Comparison of ENCODE assay signal across 8 mouse cellular contexts in the genomic region with DNA sequence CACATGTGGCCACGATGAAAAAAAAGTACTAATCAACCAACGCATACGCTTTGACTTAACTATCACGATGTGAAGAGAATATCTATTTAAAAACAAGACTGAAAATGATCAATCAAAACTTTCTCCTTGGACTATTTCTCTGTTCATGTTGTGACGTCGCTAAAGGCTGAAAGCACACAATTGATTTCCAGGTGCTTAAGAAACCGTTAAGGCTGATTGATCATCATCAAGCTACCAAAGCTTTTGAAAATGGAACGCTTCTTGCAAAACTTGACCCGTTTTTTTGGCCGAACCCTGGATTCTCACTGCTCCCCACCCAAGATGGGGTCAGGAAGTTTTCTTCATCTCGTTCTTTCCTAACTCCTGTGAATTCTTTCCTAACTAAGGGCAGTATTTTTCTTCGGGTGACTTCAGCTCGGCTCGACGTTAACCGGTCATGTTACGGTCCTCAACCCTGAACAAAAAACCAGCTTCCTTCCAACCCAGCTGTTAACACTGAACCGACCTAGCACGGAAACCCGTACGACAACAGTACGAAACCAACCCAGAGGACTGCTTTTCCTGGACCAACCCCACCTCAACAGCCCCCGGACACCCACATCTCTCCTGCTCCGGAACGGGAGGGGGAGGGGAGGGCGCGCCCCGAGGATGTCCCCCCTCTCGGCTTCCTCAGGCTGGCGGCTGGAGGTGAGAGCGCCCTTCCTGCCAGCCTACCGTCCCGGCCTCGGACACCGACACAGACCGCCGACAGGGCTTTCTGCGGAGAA. TPM values are rescaled to one million over a fixed set of nuclear protein-coding genes. Genes with fewer than 3 reads are reported as not detected.
DNase-seq lines count a peak whose midpoint lies in the region; ATAC-seq and TF ChIP-seq lines count a peak whose summit lies in the region.

No protein-coding gene starts in this region.

- H3K27me3 ChIP-seq in heart, embryonic 10.5 days (ENCODE audit: insufficient read depth, poor library complexity, severe bottlenecking), result no peaks in the 10 kb centered on the region
- H3K27me3 ChIP-seq in ES-Bruce4 (ENCODE audit: control insufficient read depth, insufficient read depth, low read length, poor library complexity, severe bottlenecking), result no peaks in the 10 kb centered on the region
- H3K27me3 ChIP-seq in embryonic facial prominence, embryonic 14.5 days (replicated peaks; ENCODE audit: control insufficient read depth, insufficient read depth, low read length), result no peaks in the 10 kb centered on the region
- H3K27me3 ChIP-seq in midbrain, embryonic 12.5 days, result no peaks in the 10 kb centered on the region

- H3K27ac ChIP-seq in heart, embryonic 10.5 days, result peak overlapping the region; percentile 98
- H3K27ac ChIP-seq in ES-Bruce4 (ENCODE audit: insufficient read depth, low read length), result no peak overlapping the region
- H3K27ac ChIP-seq in embryonic facial prominence, embryonic 14.5 days (replicated peaks; ENCODE audit: low read depth, low read length), result peak overlapping the region; percentile 92
- H3K27ac ChIP-seq in midbrain, embryonic 12.5 days (replicated peaks), result peak overlapping the region; percentile 90

- peak overlapping the region; percentile 81 for H3K4me2 ChIP-seq in embryonic facial prominence, embryonic 14.5 days (ENCODE audit: low read depth, low read length)
- H3K4me2 ChIP-seq in midbrain, embryonic 12.5 days (replicated peaks), result peak overlapping the region; percentile 56

- 2% methylated on average over 38 of the region's 38 CpGs for WGBS in heart, embryonic 10.5 days
- WGBS in embryonic facial prominence, embryonic 14.5 days, result under 1% methylated on average over 35 of the region's 38 CpGs
- 1% methylated on average over 29 of the region's 38 CpGs for WGBS in midbrain, embryonic 12.5 days

- H3K4me1 ChIP-seq in heart, embryonic 10.5 days, result peaks cover 6% of the 10 kb centered on the region
- H3K4me1 ChIP-seq in ES-Bruce4 (ENCODE audit: control insufficient read depth, insufficient read depth, low read length), result no peaks in the 10 kb centered on the region
- H3K4me1 ChIP-seq in embryonic facial prominence, embryonic 14.5 days (ENCODE audit: control insufficient read depth, insufficient read depth, low read length), result peaks cover 17% of the 10 kb centered on the region; the same call in 1 of the 2 replicates
- peaks cover 21% of the 10 kb centered on the region for H3K4me1 ChIP-seq in midbrain, embryonic 12.5 days

- H3K4me3 ChIP-seq in heart, embryonic 10.5 days, result peak overlapping the region; percentile 83
- peak overlapping the region; percentile 85 for H3K4me3 ChIP-seq in ES-Bruce4 (ENCODE audit: low read depth, low read length)
- H3K4me3 ChIP-seq in embryonic facial prominence, embryonic 14.5 days (ENCODE audit: low read depth, low read length), result peak overlapping the region; percentile 94
- peak overlapping the region; percentile 89 for H3K4me3 ChIP-seq in midbrain, embryonic 12.5 days

- TF ChIP-seq EP300 in ES-Bruce4 (IDR thresholded peaks at IDR 0.05; ENCODE audit: insufficient read depth, low read depth, low read length), result no peak

- TF ChIP-seq POLR2A in ES-Bruce4 (IDR thresholded peaks at IDR 0.05; ENCODE audit: insufficient read depth, low read length), result no peak

- no peak for TF ChIP-seq CTCF in ES-Bruce4 (IDR thresholded peaks at IDR 0.05; ENCODE audit: low read depth, low read length)

- no peak; the same call in 1 of the 2 replicates for ATAC-seq in embryonic facial prominence, embryonic 14.5 days (ENCODE audit: low read depth)
- no peak for ATAC-seq in midbrain, embryonic 12.5 days (ENCODE audit: low FRiP score, low read depth)

- peak overlapping the region; percentile 78 for H3K9ac ChIP-seq in ES-Bruce4 (ENCODE audit: low read depth, poor library complexity, severe bottlenecking)
- H3K9ac ChIP-seq in embryonic facial prominence, embryonic 14.5 days (ENCODE audit: low read depth, low read length), result peak overlapping the region; percentile 91
- H3K9ac ChIP-seq in midbrain, embryonic 12.5 days (replicated peaks), result peak overlapping the region; percentile 94

- intact Hi-C loops in heart, postnatal 14 days (cut with DNase I), result loop anchor here (1.0 to 5.0 kb wide), 4 partner anchors 24 to 372 kb away; no protein-coding TSS in a partner anchor

- peaks cover 5% of the 10 kb centered on the region; the same call in 1 of the 2 replicates for H3K9me3 ChIP-seq in heart, embryonic 10.5 days
- peaks cover 4% of the 10 kb centered on the region; the same call in 1 of the 2 replicates for H3K9me3 ChIP-seq in ES-Bruce4 (replicated peaks; ENCODE audit: control insufficient read depth, insufficient read depth, low read length, poor library complexity, severe bottlenecking)
- H3K9me3 ChIP-seq in embryonic facial prominence, embryonic 14.5 days (ENCODE audit: control insufficient read depth, low read length), result peaks cover 19% of the 10 kb centered on the region
- H3K9me3 ChIP-seq in midbrain, embryonic 12.5 days, result peaks cover 6% of the 10 kb centered on the region

- H3K36me3 ChIP-seq in heart, embryonic 10.5 days, result peaks cover 10% of the 10 kb centered on the region
- H3K36me3 ChIP-seq in ES-Bruce4 (ENCODE audit: control insufficient read depth, insufficient read depth, low read length, poor library complexity, severe bottlenecking), result no peaks in the 10 kb centered on the region
- peaks cover 4% of the 10 kb centered on the region; the same call in 1 of the 2 replicates for H3K36me3 ChIP-seq in embryonic facial prominence, embryonic 14.5 days (ENCODE audit: control insufficient read depth, insufficient read depth, low read length)
- H3K36me3 ChIP-seq in midbrain, embryonic 12.5 days, result no peaks in the 10 kb centered on the region

- no peak for DNase-seq in heart, embryonic 10.5 days (ENCODE audit: low spot score)
- DNase-seq in heart, postnatal 14 days, result no peak
- peak; percentile 46 for DNase-seq in embryonic facial prominence, embryonic 14.5 days (ENCODE audit: low spot score)
- peak; percentile 79 for DNase-seq in induced T-regulatory cell, adult 2 months (ENCODE audit: low read depth)
- no peak for DNase-seq in urinary bladder, adult 2 months (ENCODE audit: low spot score)
- no peak for DNase-seq in ovary, postnatal 14 days (ENCODE audit: low spot score)

RNA-seq across cellular contexts. Expression of a gene that starts 0.8 kb away (rescaled TPM):
- 50.3 and 61.2 TPM in 2 replicates for polyA plus RNA-seq in heart, embryonic 10.5 days (2016; fragmentation: Nextera tagmentation; extraction: Ambion mirVana)
- total RNA-seq in heart, postnatal 14 days (2021), result 10 to 100 TPM; 49.8 to 56.2 TPM
- polyA plus RNA-seq in ES-Bruce4 (2011; ENCODE audit: insufficient read depth, insufficient read length, low read depth, missing spikeins), result 54.9 and 60.1 TPM in 2 replicates
- polyA plus RNA-seq in embryonic facial prominence, embryonic 14.5 days (2014; fragmentation: Nextera tagmentation; extraction: Ambion mirVana), result 70.1 and 78.7 TPM in 2 replicates
- polyA plus RNA-seq in midbrain, embryonic 12.5 days (2016; fragmentation: Nextera tagmentation; extraction: Ambion mirVana), result 63.3 and 66.2 TPM in 2 replicates
- 39.9 and 46.6 TPM in 2 replicates for polyA plus RNA-seq in urinary bladder, adult 2 months (2012; rRNA removed)

RNA-seq across cellular contexts. Expression of a gene that starts 25.8 kb away (rescaled TPM):
- polyA plus RNA-seq in heart, embryonic 10.5 days (2016; fragmentation: Nextera tagmentation; extraction: Ambion mirVana), result 9.0 and 11.0 TPM in 2 replicates
- total RNA-seq in heart, postnatal 14 days (2021), result 1 to 10 TPM; 3.6 to 5.6 TPM
- 1.9 and 5.2 TPM in 2 replicates for polyA plus RNA-seq in ES-Bruce4 (2011; ENCODE audit: insufficient read depth, insufficient read length, low read depth, missing spikeins)
- 6.2 and 6.3 TPM in 2 replicates for polyA plus RNA-seq in embryonic facial prominence, embryonic 14.5 days (2014; fragmentation: Nextera tagmentation; extraction: Ambion mirVana)
- polyA plus RNA-seq in midbrain, embryonic 12.5 days (2016; fragmentation: Nextera tagmentation; extraction: Ambion mirVana), result 6.7 and 8.9 TPM in 2 replicates
- 3.7 and 4.1 TPM in 2 replicates for polyA plus RNA-seq in urinary bladder, adult 2 months (2012; rRNA removed)

RNA-seq across cellular contexts. Expression of a gene that starts 52.5 kb away (rescaled TPM):
- polyA plus RNA-seq in heart, embryonic 10.5 days (2016; fragmentation: Nextera tagmentation; extraction: Ambion mirVana), result 34.4 and 38.1 TPM in 2 replicates
- total RNA-seq in heart, postnatal 14 days (2021), result 10 to 100 TPM; 27.4 to 30.9 TPM
- polyA plus RNA-seq in ES-Bruce4 (2011; ENCODE audit: insufficient read depth, insufficient read length, low read depth, missing spikeins), result 69.1 and 72.8 TPM in 2 replicates
- 40.9 and 41.9 TPM in 2 replicates for polyA plus RNA-seq in embryonic facial prominence, embryonic 14.5 days (2014; fragmentation: Nextera tagmentation; extraction: Ambion mirVana)
- polyA plus RNA-seq in midbrain, embryonic 12.5 days (2016; fragmentation: Nextera tagmentation; extraction: Ambion mirVana), result 57.0 and 63.6 TPM in 2 replicates
- polyA plus RNA-seq in urinary bladder, adult 2 months (2012; rRNA removed), result 16.7 and 20.2 TPM in 2 replicates

RNA-seq across cellular contexts. Expression of a gene that starts 58.5 kb away (rescaled TPM):
- polyA plus RNA-seq in heart, embryonic 10.5 days (2016; fragmentation: Nextera tagmentation; extraction: Ambion mirVana), result 1.2 and 1.4 TPM in 2 replicates
- total RNA-seq in heart, postnatal 14 days (2021), result 1 to 10 TPM; 1.2 to 1.6 TPM
- 0.43 and 0.65 TPM in 2 replicates for polyA plus RNA-seq in ES-Bruce4 (2011; ENCODE audit: insufficient read depth, insufficient read length, low read depth, missing spikeins)
- polyA plus RNA-seq in embryonic facial prominence, embryonic 14.5 days (2014; fragmentation: Nextera tagmentation; extraction: Ambion mirVana), result 3.0 and 3.7 TPM in 2 replicates
- polyA plus RNA-seq in midbrain, embryonic 12.5 days (2016; fragmentation: Nextera tagmentation; extraction: Ambion mirVana), result 0.97 and 1.4 TPM in 2 replicates
- 3.7 and 4.3 TPM in 2 replicates for polyA plus RNA-seq in urinary bladder, adult 2 months (2012; rRNA removed)

Comparison
In these comparisons a context has a peak if more than half of its experiments do, and no peak if none do; other contexts are left out.
1. DNase-seq: peak in embryonic facial prominence, embryonic 14.5 days (single experiment) and induced T-regulatory cell, adult 2 months (single experiment); none in heart, embryonic 10.5 days (single experiment), heart, postnatal 14 days (0 of 2), urinary bladder, adult 2 months (single experiment) and ovary, postnatal 14 days (single experiment).
2. Peak in every context shown above with its lines, with median percentiles within 50 percentile points of each other: H3K4me3 ChIP-seq and H3K9ac ChIP-seq.